Mouse (Mus musculus) forebrain, embryonic 16.5 days (tissue): ENCODE results near the gene Camkv. TPM values are rescaled to one million over a fixed set of nuclear protein-coding genes. Genes with fewer than 3 reads are reported as not detected.

Source experiments
- ATAC-seq: fragments of 200-750 bp; cut with Nextera tagmentation; 2 replicates; pipeline ENCODE4 v1.8.0; 2017; ENCODE audit warnings: mild to moderate bottlenecking, moderate library complexity
- H3K27ac ChIP-seq: fragments of 300-500 bp; sonication (generic); 2 replicates; pipeline ENCODE4 v1.5.1; 2014; ENCODE audit warnings: low read length, control low read depth
- H3K27me3 ChIP-seq: fragments of 300-500 bp; sonication (generic); replicated peaks from 2 replicates; pipeline ENCODE4 v1.6.1; 2014; ENCODE audit warnings: low read length; ENCODE audit not compliant: control insufficient read depth, insufficient read depth
- H3K36me3 ChIP-seq: fragments of 300-500 bp; sonication (generic); 2 replicates; pipeline ENCODE4 v1.6.1; 2014; ENCODE audit not compliant: control insufficient read depth, insufficient read depth
- H3K4me1 ChIP-seq: fragments of 300-500 bp; sonication (generic); replicated peaks from 2 replicates; pipeline ENCODE4 v1.6.1; 2014; ENCODE audit warnings: low read length; ENCODE audit not compliant: control insufficient read depth, insufficient read depth
- H3K4me2 ChIP-seq: fragments of 300-500 bp; sonication (generic); 2 replicates; pipeline ENCODE4 v1.6.1; 2014; ENCODE audit warnings: mild to moderate bottlenecking, low read length, control low read depth
- H3K4me3 ChIP-seq: fragments of 300-500 bp; sonication (generic); replicated peaks from 2 replicates; pipeline ENCODE4 v1.5.1; 2014; ENCODE audit warnings: mild to moderate bottlenecking, low read length, control low read depth
- H3K9ac ChIP-seq: fragments of 300-500 bp; sonication (generic); replicated peaks from 2 replicates; pipeline ENCODE4 v1.6.1; 2014; ENCODE audit warnings: low read depth, low read length, control low read depth
- H3K9me3 ChIP-seq: fragments of 300-500 bp; sonication (generic); 2 replicates; pipeline ENCODE4 v1.6.1; 2016; ENCODE audit warnings: low read length; ENCODE audit not compliant: control insufficient read depth
- WGBS: fragments of 180-500 bp; shearing (Covaris S2); extraction: QIAGEN DNeasy Blood & Tissue Kit; methylation state at CpG from one replicate; pipeline ENCODE4 v1.1.7; 2014; 5-methylcytosine and 5-hydroxymethylcytosine counted together
- polyA plus RNA-seq: library from polyadenylated mRNA; unstranded; fragments of >200 nt; fragmentation: Nextera tagmentation; extraction: Ambion mirVana; gene quantifications from 2 replicates; pipeline ENCODE4 v1.2.1, GENCODE M21; 2015

The Camkv gene
- polyA plus RNA-seq, 1 experiment from 2014 or later: 140 TPM

DNA sequence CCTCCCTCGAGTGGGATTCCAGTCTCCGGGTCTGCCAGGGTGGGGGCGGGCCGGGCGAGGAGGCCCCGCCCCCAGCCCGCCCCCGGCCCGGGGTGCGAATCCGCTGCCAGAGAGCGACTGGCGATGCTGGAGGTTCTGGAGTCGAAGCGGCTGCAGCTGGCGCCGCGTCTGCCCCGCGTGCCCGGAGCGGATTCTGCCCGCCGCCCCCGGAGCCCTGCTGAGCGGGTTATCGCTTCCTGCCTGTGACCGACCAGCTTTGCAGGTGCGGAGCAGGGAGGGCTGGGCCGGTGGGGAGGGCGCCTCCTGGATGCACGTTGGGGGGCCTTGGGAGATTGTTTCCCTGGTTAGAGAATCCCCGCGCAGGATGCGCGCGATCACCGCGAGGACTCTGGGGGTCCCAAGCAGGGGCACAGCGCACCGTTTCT, 328 bp downstream of the Camkv start:
- no peaks in the 10 kb centered on the region; the same call in 1 of the 2 replicates for H3K27me3 ChIP-seq
- no peaks in the 10 kb centered on the region for H3K36me3 ChIP-seq
- peak overlapping the region; percentile 69 for H3K9ac ChIP-seq
- peak overlapping the region; percentile 86 for H3K4me2 ChIP-seq
- WGBS: under 1% methylated on average over 41 of the region's 41 CpGs
- H3K4me3 ChIP-seq: peak overlapping the region; percentile 64
- peak; percentile 44 for ATAC-seq
- peaks cover 22% of the 10 kb centered on the region for H3K4me1 ChIP-seq
- H3K9me3 ChIP-seq: no peaks in the 10 kb centered on the region
- 0 out of 2 replicates have a peak overlapping the region, but pooled peaks have one; percentile 20 for H3K27ac ChIP-seq

DNA sequence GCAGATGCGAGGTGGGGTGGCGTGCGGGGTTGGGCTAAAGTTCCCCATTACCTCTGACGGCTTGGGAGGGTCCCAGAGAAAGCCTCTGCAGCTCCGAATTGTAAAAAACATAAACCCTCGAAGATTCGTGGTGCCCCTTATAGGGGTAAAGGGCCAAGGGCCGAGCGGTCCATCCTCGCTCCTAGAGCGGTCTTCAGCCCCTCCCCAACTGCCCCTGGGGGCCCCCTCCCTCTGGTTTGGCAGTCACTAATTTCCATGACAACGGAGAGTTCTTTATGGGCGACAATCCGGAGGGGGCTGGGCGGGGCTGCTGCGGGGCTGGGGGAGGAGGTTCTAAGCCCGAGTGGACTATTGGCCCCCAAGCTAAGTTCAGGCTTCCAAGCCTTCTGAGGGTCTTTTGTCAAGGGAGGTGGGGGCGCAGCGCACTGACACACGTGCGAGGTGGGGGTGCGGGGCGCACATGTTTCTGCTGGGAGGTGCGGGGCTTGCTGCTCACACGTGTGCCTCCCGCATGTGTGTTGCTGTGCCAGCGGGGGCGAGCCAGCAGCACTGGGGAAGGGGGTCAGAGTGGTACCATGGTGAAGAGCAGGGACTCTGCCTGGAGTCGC, 845 bp downstream of the Camkv start:
- H3K27me3 ChIP-seq: no peaks in the 10 kb centered on the region; the same call in 1 of the 2 replicates
- H3K9ac ChIP-seq: peak overlapping the region; percentile 69
- under 1% methylated on average over 29 of the region's 29 CpGs for WGBS
- no peaks in the 10 kb centered on the region for H3K9me3 ChIP-seq
- no peak overlapping the region for H3K27ac ChIP-seq
- peaks cover 22% of the 10 kb centered on the region for H3K4me1 ChIP-seq
- H3K36me3 ChIP-seq: no peaks in the 10 kb centered on the region
- peak overlapping the region; percentile 86 for H3K4me2 ChIP-seq
- ATAC-seq: peak; percentile 51
- peak overlapping the region; percentile 64 for H3K4me3 ChIP-seq

DNA sequence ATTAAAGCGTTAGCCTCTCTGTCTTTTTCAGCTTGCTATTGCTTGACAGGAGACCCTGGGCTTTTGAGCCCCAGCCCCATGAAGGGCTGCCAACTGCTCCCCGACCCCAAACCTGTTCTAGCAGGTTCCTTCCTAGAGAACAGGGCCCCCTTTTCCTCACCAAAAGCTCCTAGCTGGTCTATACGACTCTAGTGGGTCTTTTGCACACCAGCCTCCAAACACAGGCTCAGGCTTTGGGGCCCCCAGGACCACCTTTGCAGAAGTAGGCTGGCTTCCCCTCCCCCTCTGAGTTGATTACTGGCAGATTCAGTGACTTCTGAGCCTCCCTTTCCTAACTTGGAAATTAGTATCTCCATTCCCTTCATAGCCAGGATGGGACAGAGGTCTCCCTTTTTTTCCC, 1.4 kb downstream of the Camkv start:
- ATAC-seq: no peak
- peak overlapping the region; percentile 69 for H3K9ac ChIP-seq
- no peak overlapping the region for H3K27ac ChIP-seq
- peak overlapping the region; percentile 86 for H3K4me2 ChIP-seq
- peaks cover 22% of the 10 kb centered on the region for H3K4me1 ChIP-seq
- H3K9me3 ChIP-seq: no peaks in the 10 kb centered on the region
- H3K27me3 ChIP-seq: no peaks in the 10 kb centered on the region; the same call in 1 of the 2 replicates
- H3K36me3 ChIP-seq: no peaks in the 10 kb centered on the region
- peak overlapping the region; percentile 64 for H3K4me3 ChIP-seq
- WGBS: 11% methylated on average over 3 of the region's 3 CpGs

DNA sequence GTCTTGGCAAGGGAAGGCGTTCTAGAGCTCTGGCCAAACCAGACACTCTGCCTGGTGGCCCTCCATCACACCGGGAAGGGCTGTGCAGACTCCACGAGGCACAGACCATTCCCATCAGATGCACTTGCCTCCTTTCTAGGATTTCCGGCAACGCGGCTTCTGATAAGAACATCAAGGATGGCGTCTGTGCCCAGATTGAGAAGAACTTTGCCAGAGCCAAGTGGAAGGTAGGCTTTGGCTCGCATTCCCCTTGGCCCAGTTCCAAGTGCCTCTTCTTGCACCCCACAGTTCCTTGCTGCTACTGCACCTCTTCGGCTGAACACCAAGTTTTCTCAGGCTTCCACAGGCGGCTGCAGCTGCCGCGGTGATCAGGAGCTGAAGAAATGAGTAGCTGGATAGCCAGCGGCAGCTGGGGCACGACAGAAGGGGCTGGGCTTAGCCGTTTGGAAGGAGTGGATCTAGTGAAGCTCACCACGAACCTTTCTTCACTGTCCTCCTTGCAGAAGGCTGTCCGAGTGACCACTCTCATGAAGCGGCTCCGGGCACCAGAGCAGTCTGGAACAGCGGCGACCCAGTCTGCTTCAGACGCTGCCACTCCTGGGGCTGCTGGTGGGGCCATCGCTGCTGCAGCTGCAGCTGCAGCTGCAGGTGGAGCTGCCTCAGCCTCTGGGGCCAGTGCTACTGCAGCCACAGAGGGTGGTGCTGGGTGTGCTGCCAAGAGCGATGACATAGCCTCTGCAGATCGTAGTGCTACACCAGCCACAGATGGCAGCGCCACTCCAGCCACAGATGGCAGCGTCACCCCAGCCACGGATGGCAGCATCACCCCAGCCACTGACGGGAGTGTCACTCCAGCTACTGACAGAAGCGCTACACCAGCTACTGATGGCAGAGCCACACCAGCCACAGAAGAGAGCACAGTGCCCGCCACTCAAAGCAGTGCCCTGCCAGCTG, 12.0 kb downstream of the Camkv start:
- no peak overlapping the region for H3K27ac ChIP-seq
- H3K9ac ChIP-seq: no peak overlapping the region
- H3K4me3 ChIP-seq: no peak overlapping the region
- no peak overlapping the region for H3K4me2 ChIP-seq
- no peaks in the 10 kb centered on the region for H3K27me3 ChIP-seq
- H3K36me3 ChIP-seq: no peaks in the 10 kb centered on the region
- no peaks in the 10 kb centered on the region for H3K9me3 ChIP-seq
- H3K4me1 ChIP-seq: peaks cover 15% of the 10 kb centered on the region
- WGBS: 89% methylated on average over 31 of the region's 31 CpGs
- no peak for ATAC-seq

DNA sequence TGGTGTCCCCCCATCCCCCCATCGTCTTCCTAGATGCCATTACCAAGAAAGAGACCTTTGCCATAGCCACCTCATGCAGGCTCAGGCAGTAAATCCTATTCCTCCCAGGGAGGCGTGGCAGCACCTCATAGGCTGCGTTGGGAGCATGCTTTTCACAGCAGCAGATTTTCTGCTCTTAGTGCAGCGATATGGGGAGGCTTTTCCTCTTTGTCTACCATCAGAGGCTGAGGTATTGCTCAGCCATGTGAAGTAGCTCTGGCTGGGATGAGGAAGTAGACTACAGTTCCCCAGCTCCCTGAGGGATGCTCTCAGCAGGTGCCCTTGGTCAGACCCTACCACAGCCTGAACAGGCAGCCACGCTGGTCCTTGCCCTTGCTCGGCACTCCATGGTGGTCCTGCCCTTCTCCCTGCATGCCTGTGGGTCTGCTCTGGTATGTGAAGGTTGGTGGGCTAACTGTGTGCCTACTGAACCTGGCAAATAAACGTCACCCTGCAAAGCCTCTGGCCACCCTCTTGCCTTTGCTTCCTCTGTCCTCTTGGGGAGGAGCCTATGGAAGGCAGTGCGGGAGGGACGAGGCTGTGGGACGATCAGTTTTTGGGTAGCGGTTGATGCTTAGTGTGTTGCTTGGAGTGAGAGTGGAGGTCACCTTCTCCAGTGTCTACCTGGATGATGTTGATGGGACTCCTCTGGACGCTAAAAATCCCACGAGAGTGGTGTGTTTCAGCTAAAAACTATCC, 13.9 kb downstream of the Camkv start:
- H3K4me2 ChIP-seq: no peak overlapping the region
- WGBS: 83% methylated on average over 13 of the region's 13 CpGs
- no peaks in the 10 kb centered on the region for H3K36me3 ChIP-seq
- no peak overlapping the region for H3K9ac ChIP-seq
- no peaks in the 10 kb centered on the region for H3K27me3 ChIP-seq
- H3K9me3 ChIP-seq: no peaks in the 10 kb centered on the region
- ATAC-seq: no peak
- H3K4me1 ChIP-seq: peaks cover 15% of the 10 kb centered on the region
- H3K27ac ChIP-seq: no peak overlapping the region
- no peak overlapping the region for H3K4me3 ChIP-seq

DNA sequence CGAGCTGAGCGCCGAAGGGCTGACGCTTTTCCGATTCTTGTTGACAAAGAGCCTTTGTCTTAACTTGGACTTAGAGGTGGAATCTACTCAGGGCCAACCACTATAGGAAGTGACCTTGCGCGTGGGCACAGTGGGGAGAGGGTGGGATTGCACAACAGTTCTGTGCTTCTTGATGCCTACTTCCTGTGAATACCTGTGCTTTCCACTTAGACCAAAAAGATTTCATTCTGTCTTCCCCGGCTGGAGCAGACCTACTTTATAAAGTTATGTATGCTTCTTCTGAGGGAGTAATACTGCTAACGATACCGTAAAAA, 14.4 kb downstream of the Camkv start, which contains the start of gene Traip:
Gene Traip, plus strand, starts transcription at position 215 of the 314 bp plus-strand sequence.
- peak within 1 kb of the TSS; percentile 76 for H3K9ac ChIP-seq
- H3K4me3 ChIP-seq: peak within 1 kb of the TSS; percentile 70
- ATAC-seq: no peak
- no peaks in the 10 kb centered on the region for H3K9me3 ChIP-seq
- no peaks in the 10 kb centered on the region for H3K27me3 ChIP-seq
- H3K27ac ChIP-seq: peak within 1 kb of the TSS; percentile 85
- no peaks in the 10 kb centered on the region for H3K36me3 ChIP-seq
- peak within 1 kb of the TSS; percentile 66 for H3K4me2 ChIP-seq
- 92% methylated on average over 10 of the region's 10 CpGs for WGBS
- peaks cover 15% of the 10 kb centered on the region for H3K4me1 ChIP-seq

DNA sequence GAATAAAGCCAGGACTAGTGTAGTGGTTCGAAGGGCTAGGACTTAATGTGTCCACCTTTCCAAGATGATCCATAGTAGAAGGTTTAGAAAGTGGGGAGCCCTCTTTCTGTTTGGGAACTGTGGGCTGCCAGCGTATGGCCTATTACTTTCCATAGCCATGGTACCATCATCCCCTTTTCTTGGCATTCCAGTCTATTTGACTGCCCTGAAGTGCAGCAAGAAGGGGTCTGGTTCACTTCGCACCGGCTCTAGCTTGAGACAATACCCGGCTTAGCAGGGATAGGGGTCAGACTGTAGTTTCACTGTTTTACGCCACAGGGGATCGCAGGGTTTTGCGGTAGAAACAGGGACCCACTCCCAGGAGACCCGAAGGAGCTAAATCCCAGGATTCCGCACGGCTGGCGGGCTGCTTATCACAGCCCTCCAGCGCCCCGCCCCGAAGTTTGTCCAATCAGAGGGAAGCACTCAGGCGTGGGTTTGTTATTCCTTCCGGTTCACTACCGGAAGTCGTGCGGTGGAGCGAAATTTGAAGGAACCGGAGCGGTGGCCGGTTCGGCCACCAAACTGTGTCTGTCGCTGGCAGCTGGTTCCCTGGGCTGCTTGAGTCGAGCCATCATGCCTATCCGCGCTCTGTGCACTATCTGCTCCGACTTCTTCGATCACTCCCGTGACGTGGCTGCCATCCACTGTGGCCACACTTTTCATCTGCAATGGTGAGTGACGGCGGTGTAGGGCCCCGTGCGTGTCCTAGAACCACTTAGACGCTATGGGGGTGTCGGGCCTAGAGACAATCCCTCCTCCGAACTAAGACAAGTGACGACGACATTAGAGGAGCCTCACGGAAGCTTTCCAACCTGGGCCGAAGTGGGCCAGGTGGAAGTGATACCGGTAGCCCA, 15.2 kb downstream of the Camkv start:
- H3K4me1 ChIP-seq: peaks cover 15% of the 10 kb centered on the region
- H3K9ac ChIP-seq: peak overlapping the region; percentile 76
- peak overlapping the region; percentile 85 for H3K27ac ChIP-seq
- no peaks in the 10 kb centered on the region for H3K27me3 ChIP-seq
- 14% methylated on average over 45 of the region's 45 CpGs for WGBS
- peak overlapping the region; percentile 70 for H3K4me3 ChIP-seq
- H3K4me2 ChIP-seq: peak overlapping the region; percentile 66
- ATAC-seq: peak; percentile 98
- H3K9me3 ChIP-seq: no peaks in the 10 kb centered on the region
- H3K36me3 ChIP-seq: no peaks in the 10 kb centered on the region

DNA sequence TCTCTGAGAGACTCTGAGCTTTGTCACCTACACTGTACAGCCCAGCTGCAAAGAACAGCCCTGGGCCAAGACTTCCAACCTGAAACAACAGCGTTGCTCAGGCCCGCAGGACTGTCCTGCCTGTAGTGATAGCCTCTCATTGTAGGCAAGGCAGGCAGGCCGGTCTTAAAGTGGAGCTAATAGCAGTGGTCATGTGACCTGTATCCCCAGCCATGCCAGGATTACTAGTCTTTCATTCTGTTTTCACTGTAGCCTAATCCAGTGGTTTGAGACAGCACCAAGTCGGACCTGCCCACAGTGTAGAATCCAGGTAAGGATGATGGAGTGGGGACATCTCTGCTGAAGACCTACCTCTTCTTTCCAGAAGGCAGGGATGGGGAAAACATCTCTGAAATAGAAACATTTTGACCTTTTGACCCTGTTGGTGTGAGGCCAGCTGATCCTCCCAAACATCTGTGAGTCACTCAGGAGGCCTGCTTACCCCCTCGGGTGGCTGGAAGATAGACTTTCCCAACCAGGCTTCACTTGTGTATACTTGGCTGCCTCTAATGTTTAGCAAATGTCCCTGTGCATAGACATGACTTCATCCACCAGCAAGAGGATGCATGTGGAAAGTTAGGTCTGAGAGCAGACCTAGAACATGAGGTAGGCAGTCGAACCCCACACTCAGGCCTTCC, 20.3 kb downstream of the Camkv start:
- H3K27ac ChIP-seq: no peak overlapping the region
- H3K9ac ChIP-seq: no peak overlapping the region
- H3K27me3 ChIP-seq: no peaks in the 10 kb centered on the region
- no peak overlapping the region for H3K4me3 ChIP-seq
- H3K9me3 ChIP-seq: no peaks in the 10 kb centered on the region
- peaks cover 9% of the 10 kb centered on the region for H3K4me1 ChIP-seq
- H3K36me3 ChIP-seq: no peaks in the 10 kb centered on the region
- ATAC-seq: no peak
- 85% methylated on average over 6 of the region's 6 CpGs for WGBS
- H3K4me2 ChIP-seq: no peak overlapping the region
